Mouse (Mus musculus): Measurements from ENCODE around the gene Slc39a11. TPM values are rescaled to one million over a fixed set of nuclear protein-coding genes. Genes with fewer than 3 reads are reported as not detected.

The Slc39a11 gene
- polyA plus RNA-seq, 1 experiment from 2014 or later: 21.4 TPM

DNA sequence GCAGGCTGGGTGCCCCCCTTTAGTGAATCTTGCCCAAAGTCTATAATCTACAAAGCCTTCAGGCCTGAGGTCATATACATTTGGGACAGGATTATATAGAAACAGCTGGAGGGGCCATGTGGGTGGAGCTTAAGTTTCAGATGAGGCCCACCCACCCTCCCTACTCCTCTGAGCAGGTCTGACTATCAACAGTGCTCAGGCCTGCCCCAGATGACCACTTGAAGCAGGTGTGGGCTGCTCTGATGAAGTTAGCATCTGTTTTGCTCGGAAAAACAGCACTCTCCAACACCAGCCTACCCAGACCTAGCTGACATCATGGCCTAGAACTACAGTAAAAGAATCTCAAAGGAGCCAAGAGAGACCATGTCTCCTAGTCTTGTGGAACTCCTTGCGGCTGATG is 189.8 kb downstream of the Slc39a11 start:
- Histone ChIP-seq H3K4me3 (no peak overlapping the region), H3K36me3 (no peaks in the 10 kb centered on the region), H3K4me2 (replicated peaks) (no peak overlapping the region), H3K9me3 (no peaks in the 10 kb centered on the region), H3K9ac (no peak overlapping the region), H3K27ac (no peak overlapping the region), H3K4me1 (no peaks in the 10 kb centered on the region), H3K27me3 (no peaks in the 10 kb centered on the region)
- 87% methylated on average over 2 of the region's 2 CpGs for WGBS
- ATAC-seq (ENCODE audit: insufficient number of reproducible peaks, insufficient read depth, low FRiP score, low TSS enrichment): no peak

GRCm38 (mm10) chr11:113458582-113459210 is 191.2 kb downstream of the Slc39a11 start:
- Histone ChIP-seq H3K4me2 (replicated peaks) (no peak overlapping the region), H3K4me1 (no peaks in the 10 kb centered on the region), H3K36me3 (no peaks in the 10 kb centered on the region), H3K27me3 (no peaks in the 10 kb centered on the region), H3K9ac (no peak overlapping the region), H3K27ac (no peak overlapping the region), H3K9me3 (no peaks in the 10 kb centered on the region), H3K4me3 (no peak overlapping the region)
- ATAC-seq (ENCODE audit: insufficient number of reproducible peaks, insufficient read depth, low FRiP score, low TSS enrichment): no peak
- 65% methylated on average over 15 of the region's 15 CpGs for WGBS

DNA sequence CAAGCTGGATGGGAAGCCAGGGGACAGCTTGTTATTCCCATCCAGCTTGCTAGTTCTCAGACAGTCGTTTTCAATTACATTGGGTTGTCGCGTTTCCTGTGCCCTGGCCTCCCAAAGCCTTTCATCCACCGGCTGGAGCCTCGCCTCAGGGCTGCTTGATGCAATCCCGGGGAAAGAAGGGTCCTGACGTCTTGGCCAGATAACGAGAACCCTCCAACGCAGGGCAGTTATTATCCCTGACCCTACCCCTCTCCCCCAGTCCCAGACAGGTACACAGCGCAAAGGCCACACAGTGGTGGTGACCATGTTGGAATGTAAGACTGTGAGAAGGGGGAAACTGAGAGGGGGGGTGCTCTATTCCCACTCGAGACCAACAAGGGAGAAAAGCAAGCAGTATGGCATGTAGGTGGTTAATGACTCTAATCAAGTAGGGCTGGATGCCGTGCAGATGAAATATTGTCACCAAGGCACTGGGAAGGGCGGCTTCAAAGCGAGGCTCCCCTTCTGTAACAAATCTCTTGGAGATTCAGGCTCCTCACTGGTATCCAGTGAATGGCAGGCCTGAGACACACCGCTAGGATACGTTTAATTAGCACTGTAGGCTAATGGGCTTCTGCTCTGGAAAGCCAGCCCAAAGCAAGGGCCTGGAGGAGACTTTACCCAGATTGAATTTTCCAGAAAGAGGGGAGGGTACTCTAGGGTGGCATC is 196.9 kb downstream of the Slc39a11 start:
- H3K4me1 ChIP-seq: peaks cover 14% of the 10 kb centered on the region; the same call in 1 of the 2 replicates
- H3K9me3 ChIP-seq: no peaks in the 10 kb centered on the region
- 0 out of 2 replicates have a peak overlapping the region, but pooled peaks have one; percentile 1 for H3K4me2 ChIP-seq (replicated peaks)
- 13% methylated on average over 16 of the region's 16 CpGs for WGBS
- no peaks in the 10 kb centered on the region for H3K27me3 ChIP-seq
- ATAC-seq (ENCODE audit: insufficient number of reproducible peaks, insufficient read depth, low FRiP score, low TSS enrichment): no peak
- H3K9ac ChIP-seq: no peak overlapping the region
- H3K4me3 ChIP-seq: no peak overlapping the region
- H3K27ac ChIP-seq: no peak overlapping the region
- H3K36me3 ChIP-seq: no peaks in the 10 kb centered on the region

GRCm38 (mm10) chr11:113451301-113451700 is 198.6 kb downstream of the Slc39a11 start:
- Histone ChIP-seq H3K9me3 (no peaks in the 10 kb centered on the region), H3K4me1 (peaks cover 14% of the 10 kb centered on the region; the same call in 1 of the 2 replicates), H3K4me2 (replicated peaks) (no peak overlapping the region), H3K9ac (no peak overlapping the region), H3K27ac (no peak overlapping the region), H3K4me3 (no peak overlapping the region), H3K36me3 (no peaks in the 10 kb centered on the region), H3K27me3 (no peaks in the 10 kb centered on the region)
- no peak for ATAC-seq (ENCODE audit: insufficient number of reproducible peaks, insufficient read depth, low FRiP score, low TSS enrichment)
- 81% methylated on average over 10 of the region's 10 CpGs for WGBS

DNA sequence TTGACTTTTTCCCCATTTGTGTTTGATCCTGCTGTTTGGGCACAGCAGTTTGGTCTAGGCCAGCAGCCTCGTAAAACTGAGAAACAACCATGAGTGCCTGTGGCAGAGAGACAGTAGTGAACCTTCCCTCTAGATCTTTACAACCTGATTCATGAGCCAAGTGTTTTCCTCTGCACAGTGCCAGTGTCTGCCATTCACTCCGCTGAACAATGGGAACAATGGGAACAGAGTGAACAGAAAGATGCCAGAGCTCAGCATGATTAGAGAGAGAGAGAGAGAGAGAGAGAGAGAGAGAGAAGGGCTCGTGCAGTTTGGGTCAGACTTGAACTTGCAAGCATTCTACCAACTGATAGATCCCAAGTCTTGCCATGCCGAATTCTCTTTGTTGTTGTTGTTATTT is 199.2 kb downstream of the Slc39a11 start:
- no peak overlapping the region for H3K9ac ChIP-seq
- no peaks in the 10 kb centered on the region for H3K36me3 ChIP-seq
- no peaks in the 10 kb centered on the region for H3K27me3 ChIP-seq
- no peak overlapping the region for H3K4me2 ChIP-seq (replicated peaks)
- H3K4me3 ChIP-seq: no peak overlapping the region
- no peak for ATAC-seq (ENCODE audit: insufficient number of reproducible peaks, insufficient read depth, low FRiP score, low TSS enrichment)
- WGBS: 89% methylated on average over 4 of the region's 4 CpGs
- peaks cover 14% of the 10 kb centered on the region; the same call in 1 of the 2 replicates for H3K4me1 ChIP-seq
- H3K9me3 ChIP-seq: no peaks in the 10 kb centered on the region
- no peak overlapping the region for H3K27ac ChIP-seq

DNA sequence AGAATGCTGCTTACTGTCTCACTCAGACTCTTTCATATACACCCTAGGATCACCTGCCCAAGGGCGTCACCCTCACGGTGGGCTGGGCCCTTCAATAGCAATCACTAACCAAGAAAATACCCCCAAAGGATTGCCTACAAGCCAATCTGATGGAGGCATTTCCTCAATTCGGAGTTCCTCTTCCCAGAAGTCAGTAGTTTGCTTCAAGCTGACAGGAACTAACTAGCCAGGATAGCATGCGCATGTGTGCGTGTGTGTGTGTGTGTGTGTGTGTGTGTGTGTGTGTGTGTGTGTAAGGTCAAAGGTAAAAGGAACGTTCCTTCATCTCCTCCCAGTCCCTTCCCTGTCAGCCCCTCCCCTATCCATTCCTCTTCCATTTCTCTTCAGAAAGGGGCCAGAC is 199.9 kb downstream of the Slc39a11 start:
- no peak overlapping the region for H3K9ac ChIP-seq
- 74% methylated on average over 6 of the region's 6 CpGs for WGBS
- no peak for ATAC-seq (ENCODE audit: insufficient number of reproducible peaks, insufficient read depth, low FRiP score, low TSS enrichment)
- no peak overlapping the region for H3K4me3 ChIP-seq
- H3K27ac ChIP-seq: no peak overlapping the region
- H3K27me3 ChIP-seq: no peaks in the 10 kb centered on the region
- peaks cover 14% of the 10 kb centered on the region; the same call in 1 of the 2 replicates for H3K4me1 ChIP-seq
- no peaks in the 10 kb centered on the region for H3K9me3 ChIP-seq
- no peak overlapping the region for H3K4me2 ChIP-seq (replicated peaks)
- H3K36me3 ChIP-seq: no peaks in the 10 kb centered on the region

DNA sequence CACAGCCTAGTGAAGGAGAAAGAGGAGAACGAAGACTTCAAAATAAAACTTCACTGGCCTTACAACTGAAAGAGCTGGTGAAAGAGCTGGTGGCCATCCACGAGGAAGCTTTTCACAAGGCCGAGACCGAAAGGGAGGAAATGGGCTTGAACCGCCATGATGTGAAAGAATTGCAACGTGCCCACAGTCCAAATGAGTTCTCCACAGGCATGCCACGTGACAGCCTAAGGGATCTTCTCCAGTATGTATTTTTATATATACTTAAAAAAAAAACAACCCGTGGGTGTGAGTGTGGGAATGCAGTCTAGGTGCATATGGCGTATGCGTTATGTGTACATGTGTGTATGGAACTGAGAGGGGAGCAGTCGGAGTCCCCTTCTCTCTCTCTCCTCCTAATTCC is 207.8 kb downstream of the Slc39a11 start:
- H3K4me1 ChIP-seq: peaks cover 10% of the 10 kb centered on the region; the same call in 1 of the 2 replicates
- H3K27ac ChIP-seq: no peak overlapping the region
- H3K36me3 ChIP-seq: no peaks in the 10 kb centered on the region
- no peak overlapping the region for H3K4me2 ChIP-seq (replicated peaks)
- 91% methylated on average over 11 of the region's 11 CpGs for WGBS
- no peak for ATAC-seq (ENCODE audit: insufficient number of reproducible peaks, insufficient read depth, low FRiP score, low TSS enrichment)
- H3K27me3 ChIP-seq: no peaks in the 10 kb centered on the region
- no peak overlapping the region for H3K9ac ChIP-seq
- H3K4me3 ChIP-seq: no peak overlapping the region
- 0 out of 2 replicates have a peak, but pooled peaks cover 2% of the 10 kb centered on the region for H3K9me3 ChIP-seq

DNA sequence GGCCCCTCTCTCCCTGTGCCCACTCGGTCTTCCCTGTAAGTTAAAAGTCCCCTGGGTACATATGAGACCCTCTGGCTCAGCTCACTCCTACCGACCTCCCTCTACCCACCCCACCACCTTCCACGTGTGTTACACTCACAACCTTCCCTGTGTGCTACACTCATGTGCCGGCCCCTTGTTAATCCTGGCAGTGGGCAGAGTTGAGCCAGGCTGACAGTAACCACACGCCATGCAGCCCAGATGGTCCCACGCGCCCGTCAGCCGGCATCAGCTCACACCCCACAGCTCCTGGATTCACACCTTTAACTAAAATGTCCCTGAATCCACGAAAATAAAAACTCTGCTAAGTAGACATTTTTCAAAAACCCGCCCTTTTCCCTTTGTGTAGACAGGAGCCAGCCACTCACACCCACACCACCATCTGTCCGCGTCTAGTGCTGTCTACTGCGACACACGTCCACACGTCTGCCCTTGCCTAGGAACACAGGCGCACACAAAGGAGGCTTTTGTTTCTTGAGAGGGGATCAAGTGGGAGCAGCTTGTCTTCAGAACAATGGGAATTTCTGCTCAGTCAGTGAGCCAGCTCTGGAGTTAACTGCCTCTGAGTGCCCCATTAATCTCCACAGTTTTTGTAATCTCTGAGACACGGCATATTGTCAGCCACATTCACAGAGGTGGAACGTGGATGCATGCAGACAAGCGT is 210.4 kb downstream of the Slc39a11 start:
- no peaks in the 10 kb centered on the region for H3K36me3 ChIP-seq
- no peaks in the 10 kb centered on the region for H3K27me3 ChIP-seq
- H3K4me1 ChIP-seq: peaks cover 10% of the 10 kb centered on the region; the same call in 1 of the 2 replicates
- 40% methylated on average over 20 of the region's 20 CpGs for WGBS
- peak; percentile 37; the same call in 1 of the 2 replicates for ATAC-seq (ENCODE audit: insufficient number of reproducible peaks, insufficient read depth, low FRiP score, low TSS enrichment)
- 0 out of 2 replicates have a peak, but pooled peaks cover 2% of the 10 kb centered on the region for H3K9me3 ChIP-seq
- H3K4me2 ChIP-seq (replicated peaks): no peak overlapping the region
- H3K27ac ChIP-seq: peak overlapping the region; percentile 64
- no peak overlapping the region for H3K9ac ChIP-seq
- no peak overlapping the region for H3K4me3 ChIP-seq

DNA sequence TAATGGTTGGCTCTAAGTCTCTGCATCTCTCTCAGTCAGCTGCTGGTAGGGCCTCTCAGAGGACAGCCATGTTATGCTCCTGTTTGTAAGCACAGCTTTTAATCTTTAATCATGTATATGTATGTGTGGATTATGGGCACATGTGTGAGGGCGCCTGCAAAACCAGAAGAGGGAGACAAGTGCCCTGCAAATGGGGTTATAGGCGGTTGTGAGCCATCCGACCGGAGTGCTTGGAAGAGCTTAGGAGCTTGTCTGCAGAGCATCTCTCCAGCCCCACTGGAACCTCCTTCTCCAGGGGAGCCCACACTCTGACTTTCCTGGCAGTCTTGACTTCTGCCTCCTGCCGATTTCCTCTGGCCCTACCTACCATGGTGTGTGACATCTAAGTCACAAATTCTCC is 211.0 kb downstream of the Slc39a11 start:
- 88% methylated on average over 5 of the region's 5 CpGs for WGBS
- Histone ChIP-seq H3K36me3 (no peaks in the 10 kb centered on the region), H3K9me3 (0 out of 2 replicates have a peak, but pooled peaks cover 2% of the 10 kb centered on the region), H3K9ac (no peak overlapping the region), H3K4me1 (peaks cover 10% of the 10 kb centered on the region; the same call in 1 of the 2 replicates), H3K4me3 (no peak overlapping the region), H3K27ac (peak overlapping the region; percentile 64; the same call in 1 of the 2 replicates), H3K4me2 (replicated peaks) (no peak overlapping the region), H3K27me3 (no peaks in the 10 kb centered on the region)
- ATAC-seq (ENCODE audit: insufficient number of reproducible peaks, insufficient read depth, low FRiP score, low TSS enrichment): no peak

DNA sequence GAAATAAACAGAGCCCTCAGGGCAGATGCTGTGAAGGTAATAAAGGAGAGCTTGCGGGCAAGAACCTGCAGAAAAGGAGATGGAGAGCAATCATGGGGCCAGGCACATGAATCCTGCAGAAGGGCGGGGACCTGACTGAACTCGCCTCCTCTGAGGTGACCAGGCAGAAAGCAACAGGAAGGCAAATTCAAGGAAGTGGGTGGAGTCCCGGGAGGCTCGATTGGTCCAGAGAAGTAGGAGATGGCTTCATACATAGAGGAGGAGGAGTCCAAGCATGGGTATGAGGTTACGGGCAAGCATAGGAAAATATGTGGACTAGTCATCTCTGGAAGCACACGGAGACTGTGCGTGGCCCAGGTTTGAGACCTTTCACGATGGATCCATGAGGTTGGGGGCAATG is 212.5 kb downstream of the Slc39a11 start:
- H3K27ac ChIP-seq: no peak overlapping the region
- H3K4me3 ChIP-seq: no peak overlapping the region
- no peak overlapping the region for H3K9ac ChIP-seq
- WGBS: 88% methylated on average over 9 of the region's 9 CpGs
- no peak overlapping the region for H3K4me2 ChIP-seq (replicated peaks)
- ATAC-seq (ENCODE audit: insufficient number of reproducible peaks, insufficient read depth, low FRiP score, low TSS enrichment): no peak
- 0 out of 2 replicates have a peak, but pooled peaks cover 2% of the 10 kb centered on the region for H3K9me3 ChIP-seq
- no peaks in the 10 kb centered on the region for H3K36me3 ChIP-seq
- H3K27me3 ChIP-seq: no peaks in the 10 kb centered on the region
- peaks cover 10% of the 10 kb centered on the region; the same call in 1 of the 2 replicates for H3K4me1 ChIP-seq

GRCm38 (mm10) chr11:113436299-113436698 is 213.6 kb downstream of the Slc39a11 start:
- ATAC-seq (ENCODE audit: insufficient number of reproducible peaks, insufficient read depth, low FRiP score, low TSS enrichment): no peak
- no peaks in the 10 kb centered on the region for H3K36me3 ChIP-seq
- peaks cover 10% of the 10 kb centered on the region; the same call in 1 of the 2 replicates for H3K4me1 ChIP-seq
- H3K4me2 ChIP-seq (replicated peaks): no peak overlapping the region
- whole genome bisulfite sequencing: 85% methylated on average over 6 of the region's 6 CpGs
- no peaks in the 10 kb centered on the region for H3K27me3 ChIP-seq
- H3K9ac ChIP-seq: no peak overlapping the region
- 0 out of 2 replicates have a peak, but pooled peaks cover 6% of the 10 kb centered on the region for H3K9me3 ChIP-seq
- H3K4me3 ChIP-seq: no peak overlapping the region
- H3K27ac ChIP-seq: no peak overlapping the region

Data from embryonic facial prominence, embryonic 12.5 days (tissue).